8 mouse cellular contexts compared by ENCODE assay signal in the genomic region with DNA sequence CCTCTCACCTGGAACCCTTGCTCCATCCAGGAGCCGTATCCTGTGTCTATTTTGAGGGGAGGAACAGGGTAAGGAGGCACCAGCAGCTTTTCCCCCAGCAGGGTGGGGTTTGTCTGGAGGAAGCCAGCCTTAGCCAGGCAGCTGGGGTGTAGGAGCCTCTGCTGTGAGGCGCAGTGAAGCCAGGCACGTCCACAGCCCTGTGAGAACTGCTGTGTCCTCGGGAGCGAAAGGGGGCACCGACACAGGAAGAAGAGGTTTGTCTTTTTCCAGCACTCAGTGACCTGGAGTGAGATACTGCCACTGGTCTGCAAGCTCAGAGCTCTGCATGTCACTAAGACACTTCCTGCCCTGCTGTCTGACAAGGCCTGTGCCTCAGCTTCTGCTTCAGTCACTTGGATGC. TPM values are rescaled to one million over a fixed set of nuclear protein-coding genes. Genes with fewer than 3 reads are reported as not detected.
DNase-seq lines count a peak whose midpoint lies in the region; ATAC-seq and TF ChIP-seq lines count a peak whose summit lies in the region.

No protein-coding gene starts in this region.

- H3K9me3 ChIP-seq in intestine, embryonic 16.5 days (ENCODE audit: control insufficient read depth, low read length), result no peaks in the 10 kb centered on the region
- H3K9me3 ChIP-seq in intestine, embryonic 15.5 days, result no peaks in the 10 kb centered on the region
- H3K9me3 ChIP-seq in forebrain, postnatal 0 days (ENCODE audit: low read length), result no peaks in the 10 kb centered on the region

- WGBS in intestine, embryonic 16.5 days, result 69% methylated on average over 6 of the region's 6 CpGs
- WGBS in intestine, embryonic 15.5 days, result 68% methylated on average over 6 of the region's 6 CpGs
- WGBS in bone marrow, adult 2 months, result 37% methylated on average over 6 of the region's 6 CpGs
- WGBS in forebrain, postnatal 0 days, result 65% methylated on average over 6 of the region's 6 CpGs

- no peak for ATAC-seq in intestine, embryonic 16.5 days
- ATAC-seq in intestine, embryonic 15.5 days, result no peak
- ATAC-seq in forebrain, postnatal 0 days, result no peak

- no peak overlapping the region for H3K4me2 ChIP-seq in intestine, embryonic 16.5 days (ENCODE audit: low read depth, low read length)
- H3K4me2 ChIP-seq in intestine, embryonic 15.5 days (replicated peaks), result no peak overlapping the region
- H3K4me2 ChIP-seq in forebrain, postnatal 0 days (ENCODE audit: low read depth), result no peak overlapping the region

- no peak for DNase-seq in forebrain, postnatal 0 days
- DNase-seq in kidney, postnatal 25 days, result peak; percentile 44 to 67
- DNase-seq in yolk sac, embryonic 10.5 days (ENCODE audit: low spot score), result no peak
- no peak for DNase-seq in left cerebral cortex, adult 11 months (ENCODE audit: low spot score)
- no peak for DNase-seq in adipocyte (ENCODE audit: low spot score)

- peaks cover 8% of the 10 kb centered on the region; the same call in 1 of the 2 replicates for H3K36me3 ChIP-seq in intestine, embryonic 16.5 days (ENCODE audit: control insufficient read depth, insufficient read depth, low read length)
- peaks cover 14% of the 10 kb centered on the region; the same call in 1 of the 2 replicates for H3K36me3 ChIP-seq in intestine, embryonic 15.5 days
- peaks cover 45% of the 10 kb centered on the region for H3K36me3 ChIP-seq in forebrain, postnatal 0 days (ENCODE audit: insufficient read depth)

- H3K27me3 ChIP-seq in intestine, embryonic 16.5 days (replicated peaks; ENCODE audit: control insufficient read depth, insufficient read depth, low read length), result no peaks in the 10 kb centered on the region
- H3K27me3 ChIP-seq in intestine, embryonic 15.5 days (replicated peaks), result no peaks in the 10 kb centered on the region
- H3K27me3 ChIP-seq in forebrain, postnatal 0 days (ENCODE audit: insufficient read depth, low read length), result no peaks in the 10 kb centered on the region

- no peak for TF ChIP-seq CTCF in bone marrow, adult 2 months (IDR thresholded peaks at IDR 0.05; ENCODE audit: control insufficient read depth, insufficient read depth, low read length)
- no peak for TF ChIP-seq CTCF in forebrain, postnatal 0 days (IDR thresholded peaks at IDR 0.05; ENCODE audit: low read depth)

- no peak for TF ChIP-seq POLR2A in bone marrow, adult 2 months (IDR thresholded peaks at IDR 0.05; ENCODE audit: borderline replicate concordance, control insufficient read depth, low read depth, low read length)

- 0 out of 2 replicates have a peak overlapping the region, but pooled peaks have one; percentile 11 for H3K9ac ChIP-seq in intestine, embryonic 16.5 days (ENCODE audit: low read depth, low read length)
- H3K9ac ChIP-seq in intestine, embryonic 15.5 days, result no peak overlapping the region
- H3K9ac ChIP-seq in forebrain, postnatal 0 days, result no peak overlapping the region

- H3K4me1 ChIP-seq in intestine, embryonic 16.5 days (ENCODE audit: control insufficient read depth, insufficient read depth, low read length), result peaks cover 8% of the 10 kb centered on the region; the same call in 1 of the 2 replicates
- H3K4me1 ChIP-seq in intestine, embryonic 15.5 days (replicated peaks), result peaks cover 5% of the 10 kb centered on the region
- peaks cover 7% of the 10 kb centered on the region for H3K4me1 ChIP-seq in bone marrow, adult 2 months (ENCODE audit: control insufficient read depth, insufficient read depth, low read length)
- H3K4me1 ChIP-seq in forebrain, postnatal 0 days (ENCODE audit: insufficient read depth), result peaks cover 7% of the 10 kb centered on the region; the same call in 1 of the 2 replicates

- H3K4me3 ChIP-seq in intestine, embryonic 16.5 days (ENCODE audit: low read length), result no peak overlapping the region
- H3K4me3 ChIP-seq in intestine, embryonic 15.5 days (replicated peaks), result no peak overlapping the region
- H3K4me3 ChIP-seq in bone marrow, adult 2 months (replicated peaks; ENCODE audit: control insufficient read depth, low read depth, low read length), result no peak overlapping the region
- H3K4me3 ChIP-seq in forebrain, postnatal 0 days (ENCODE audit: low read depth, low read length), result no peak overlapping the region

- peak overlapping the region; percentile 20; the same call in 1 of the 2 replicates for H3K27ac ChIP-seq in intestine, embryonic 16.5 days (ENCODE audit: low read length)
- no peak overlapping the region for H3K27ac ChIP-seq in intestine, embryonic 15.5 days
- peak overlapping the region; percentile 61 for H3K27ac ChIP-seq in bone marrow, adult 2 months (ENCODE audit: control insufficient read depth, insufficient read depth, low read depth, low read length, poor library complexity)
- peak overlapping the region; percentile 57 for H3K27ac ChIP-seq in forebrain, postnatal 0 days (ENCODE audit: low read depth, low read length)

RNA-seq across cellular contexts. Expression of a gene that starts 12.3 kb away (rescaled TPM):
- polyA plus RNA-seq in intestine, embryonic 16.5 days (2015; fragmentation: Nextera tagmentation; extraction: Ambion mirVana), result 2.9 and 3.2 TPM in 2 replicates
- polyA plus RNA-seq in intestine, embryonic 15.5 days (2015; fragmentation: Nextera tagmentation; extraction: Ambion mirVana), result 2.5 and 3.2 TPM in 2 replicates
- polyA plus RNA-seq in bone marrow, adult 2 months (2011; ENCODE audit: insufficient read depth, insufficient read length, low replicate concordance, missing spikeins), result 7.3 and 7.7 TPM in 2 replicates
- total RNA-seq in forebrain, postnatal 0 days (2014; rRNA removed), result 19.5 and 22.5 TPM in 2 replicates
- 9.4 TPM in 2 replicates for polyA plus RNA-seq in forebrain, postnatal 0 days (2015; fragmentation: Nextera tagmentation; extraction: Ambion mirVana)

Comparison
In these comparisons a context has a peak if more than half of its experiments do, and no peak if none do; other contexts are left out.
1. DNase-seq: peak in kidney, postnatal 25 days (2 of 2); none in forebrain, postnatal 0 days (single experiment), yolk sac, embryonic 10.5 days (single experiment), left cerebral cortex, adult 11 months (single experiment) and adipocyte (single experiment).